Mouse (Mus musculus) heart, embryonic 14.5 days (tissue): ENCODE results near the gene Uqcc2. TPM values are rescaled to one million over a fixed set of nuclear protein-coding genes. Genes with fewer than 3 reads are reported as not detected.

ENCODE experiments used
- ATAC-seq: fragments of 200-750 bp; cut with Nextera tagmentation; 2 replicates; pipeline ENCODE4 v1.8.0; 2017; ENCODE audit warnings: low read depth, moderate TSS enrichment; ENCODE audit not compliant: insufficient number of reproducible peaks, insufficient read depth, low FRiP score
- H3K27ac ChIP-seq, 2 experiments: fragments of 200-500 bp in 1 of 2; fragments of 300-500 bp in 1 of 2; sonication (generic) in 1 of 2; replicated peaks in 1 of 2; 2 replicates each; pipeline ENCODE4 v1.5.1; 2012 to 2014; ENCODE audit warnings: low read depth in 2 of 2, low read length in 2 of 2, control low read depth in 1 of 2, mild to moderate bottlenecking in 1 of 2, mixed read lengths in 1 of 2; ENCODE audit not compliant: control insufficient read depth in 1 of 2, insufficient read depth in 1 of 2
- H3K27me3 ChIP-seq: fragments of 300-500 bp; sonication (generic); 2 replicates; pipeline ENCODE4 v1.6.1; 2014; ENCODE audit warnings: mild to moderate bottlenecking, low read length, control low read depth; ENCODE audit not compliant: control insufficient read depth, insufficient read depth
- H3K36me3 ChIP-seq: fragments of 300-500 bp; sonication (generic); 2 replicates; pipeline ENCODE4 v1.6.1; 2014; ENCODE audit warnings: mild to moderate bottlenecking, control low read depth, low read length, mixed read lengths; ENCODE audit not compliant: control insufficient read depth, insufficient read depth
- H3K4me1 ChIP-seq, 2 experiments: fragments of 200-500 bp in 1 of 2; fragments of 300-500 bp in 1 of 2; sonication (generic) in 1 of 2; 2 replicates each; pipeline ENCODE4 v1.6.1; 2012 to 2014; ENCODE audit warnings: low read length in 2 of 2, control low read depth in 1 of 2, mixed read lengths in 1 of 2; ENCODE audit not compliant: control insufficient read depth in 2 of 2, insufficient read depth in 2 of 2
- H3K4me2 ChIP-seq: fragments of 300-500 bp; sonication (generic); 2 replicates; pipeline ENCODE4 v1.6.1; 2014; ENCODE audit warnings: mild to moderate bottlenecking, low read length
- H3K4me3 ChIP-seq, 2 experiments: fragments of 200-500 bp in 1 of 2; fragments of 300-500 bp in 1 of 2; sonication (generic) in 1 of 2; 2 replicates each; pipeline ENCODE4 v1.5.1; 2012 to 2014; ENCODE audit warnings: low read length in 2 of 2, mild to moderate bottlenecking in 2 of 2, control low read depth in 1 of 2, low read depth in 1 of 2, moderate library complexity in 1 of 2; ENCODE audit not compliant: control insufficient read depth in 1 of 2, insufficient read depth in 1 of 2
- H3K9ac ChIP-seq: fragments of 300-500 bp; sonication (generic); 2 replicates; pipeline ENCODE4 v1.6.1; 2014; ENCODE audit warnings: mild to moderate bottlenecking, low read length
- H3K9me3 ChIP-seq: fragments of 300-500 bp; sonication (generic); 2 replicates; pipeline ENCODE4 v1.6.1; 2016; ENCODE audit warnings: low read length, control low read depth; ENCODE audit not compliant: control insufficient read depth
- WGBS: fragments of 180-500 bp; shearing (Covaris S2); extraction: QIAGEN DNeasy Blood & Tissue Kit; methylation state at CpG from one replicate; pipeline ENCODE4 v1.1.7; 2014; 5-methylcytosine and 5-hydroxymethylcytosine counted together
- polyA plus RNA-seq: library from polyadenylated mRNA; unstranded; fragments of >200 nt; fragmentation: Nextera tagmentation; extraction: Ambion mirVana; gene quantifications from 2 replicates; pipeline ENCODE4 v1.2.1, GENCODE M21; 2014

The Uqcc2 gene
- polyA plus RNA-seq, 1 experiment from 2014 or later, result 339 TPM

- ATAC-seq, result no peak
Observed at GRCm38 (mm10) chr17:27176287-27176686, 42.6 kb upstream of the Uqcc2 start.

GRCm38 (mm10) chr17:27175196-27175874 lies 41.6 kb upstream of the Uqcc2 start:
- ATAC-seq, result no peak; the same call in 1 of the 2 replicates

More at GRCm38 (mm10) chr17:27176287-27176686, 42.6 kb upstream of the Uqcc2 start:
- Histone ChIP-seq H3K4me3 (no peak overlapping the region), H3K27me3 (no peaks in the 10 kb centered on the region), H3K4me2 (no peak overlapping the region), H3K9me3 (no peaks in the 10 kb centered on the region), H3K4me1 (peaks cover 0 to 3% of the 10 kb centered on the region in 2 experiments; a peak in 1 of 4 replicates), H3K36me3 (no peaks in the 10 kb centered on the region), H3K9ac (no peak overlapping the region), H3K27ac (no peak overlapping the region)
- 51% methylated on average over 3 of the region's 3 CpGs for WGBS

GRCm38 (mm10) chr17:27173715-27174114 lies 40.0 kb upstream of the Uqcc2 start:
- H3K27ac ChIP-seq, result no peak overlapping the region
- H3K4me2 ChIP-seq, result no peak overlapping the region
- H3K36me3 ChIP-seq, result no peaks in the 10 kb centered on the region
- peaks cover 0 to 3% of the 10 kb centered on the region in 2 experiments; a peak in 1 of 4 replicates for H3K4me1 ChIP-seq
- H3K9ac ChIP-seq, result no peak overlapping the region
- 68% methylated on average over 3 of the region's 3 CpGs for WGBS
- H3K4me3 ChIP-seq, result no peak overlapping the region
- no peaks in the 10 kb centered on the region for H3K9me3 ChIP-seq
- no peak for ATAC-seq
- no peaks in the 10 kb centered on the region for H3K27me3 ChIP-seq

More at GRCm38 (mm10) chr17:27175196-27175874, 41.6 kb upstream of the Uqcc2 start:
- H3K4me2 ChIP-seq, result no peak overlapping the region
- no peak overlapping the region for H3K4me3 ChIP-seq
- no peaks in the 10 kb centered on the region for H3K9me3 ChIP-seq
- no peak overlapping the region for H3K27ac ChIP-seq
- H3K9ac ChIP-seq, result no peak overlapping the region
- no peaks in the 10 kb centered on the region for H3K36me3 ChIP-seq
- 50% methylated on average over 14 of the region's 14 CpGs for WGBS
- H3K4me1 ChIP-seq, result peaks cover 0 to 3% of the 10 kb centered on the region in 2 experiments; a peak in 1 of 4 replicates
- H3K27me3 ChIP-seq, result no peaks in the 10 kb centered on the region

GRCm38 (mm10) chr17:27172459-27172858 lies 38.7 kb upstream of the Uqcc2 start:
- Histone ChIP-seq H3K27me3 (no peaks in the 10 kb centered on the region), H3K27ac (no peak overlapping the region), H3K9ac (no peak overlapping the region), H3K36me3 (no peaks in the 10 kb centered on the region), H3K9me3 (no peaks in the 10 kb centered on the region), H3K4me3 (no peak overlapping the region), H3K4me2 (no peak overlapping the region), H3K4me1 (peaks cover 0 to 3% of the 10 kb centered on the region in 2 experiments; a peak in 1 of 4 replicates)
- no peak for ATAC-seq
- WGBS, result 76% methylated on average over 9 of the region's 9 CpGs

GRCm38 (mm10) chr17:27171121-27171520 lies 37.4 kb upstream of the Uqcc2 start:
- ATAC-seq, result no peak
- H3K36me3 ChIP-seq, result no peaks in the 10 kb centered on the region
- H3K27ac ChIP-seq, result no peak overlapping the region
- H3K27me3 ChIP-seq, result no peaks in the 10 kb centered on the region
- no peak overlapping the region for H3K4me2 ChIP-seq
- H3K9ac ChIP-seq, result no peak overlapping the region
- H3K4me3 ChIP-seq, result no peak overlapping the region
- WGBS, result 61% methylated on average over 5 of the region's 5 CpGs
- no peaks in the 10 kb centered on the region for H3K9me3 ChIP-seq
- H3K4me1 ChIP-seq, result peaks cover 0 to 8% of the 10 kb centered on the region in 2 experiments; a peak in 1 of 4 replicates

GRCm38 (mm10) chr17:27169952-27170695 lies 36.4 kb upstream of the Uqcc2 start:
- H3K27me3 ChIP-seq, result no peaks in the 10 kb centered on the region
- 69% methylated on average over 11 of the region's 11 CpGs for WGBS
- no peak for ATAC-seq
- H3K9me3 ChIP-seq, result no peaks in the 10 kb centered on the region
- H3K36me3 ChIP-seq, result no peaks in the 10 kb centered on the region
- no peak overlapping the region for H3K4me3 ChIP-seq
- H3K9ac ChIP-seq, result no peak overlapping the region
- H3K4me1 ChIP-seq, result peaks cover 0 to 5% of the 10 kb centered on the region in 2 experiments; a peak in 1 of 4 replicates
- H3K27ac ChIP-seq, result no peak overlapping the region
- no peak overlapping the region for H3K4me2 ChIP-seq

GRCm38 (mm10) chr17:27168569-27168968 lies 34.9 kb upstream of the Uqcc2 start:
- no peak overlapping the region for H3K4me3 ChIP-seq
- no peaks in the 10 kb centered on the region for H3K9me3 ChIP-seq
- no peaks in the 10 kb centered on the region for H3K27me3 ChIP-seq
- no peak for ATAC-seq
- no peak overlapping the region for H3K9ac ChIP-seq
- H3K36me3 ChIP-seq, result no peaks in the 10 kb centered on the region
- peaks cover 0 to 5% of the 10 kb centered on the region in 2 experiments; a peak in 1 of 4 replicates for H3K4me1 ChIP-seq
- H3K4me2 ChIP-seq, result no peak overlapping the region
- WGBS, result 84% methylated on average over 4 of the region's 4 CpGs
- no peak overlapping the region for H3K27ac ChIP-seq
